Mouse (Mus musculus): Measurements from ENCODE around the gene Taf3. TPM values are rescaled to one million over a fixed set of nuclear protein-coding genes. Genes with fewer than 3 reads are reported as not detected.

The Taf3 gene
- polyA plus RNA-seq, 1 experiment from 2014 or later, result 8.0 TPM

DNA sequence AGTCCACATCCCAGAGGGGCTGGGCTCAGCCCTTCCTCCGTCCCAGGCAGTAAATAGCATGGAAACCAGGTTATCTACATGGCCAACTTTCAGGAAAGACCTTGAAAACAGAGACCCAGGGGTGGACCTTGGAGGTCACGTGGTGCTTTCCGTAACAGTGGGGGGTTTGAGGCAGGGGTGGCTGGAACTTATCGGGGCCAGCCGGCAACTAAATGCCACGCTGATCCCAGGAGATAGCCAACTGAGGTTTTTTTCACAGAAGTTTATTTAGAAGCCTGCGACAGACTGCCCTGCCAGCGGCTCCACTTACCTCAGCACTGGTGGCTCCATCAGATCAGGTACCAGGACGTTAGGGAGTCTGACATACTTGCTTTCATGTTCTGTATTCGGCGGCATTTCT, 142.4 kb downstream of the Taf3 start:
- peak overlapping the region; percentile 36 for H3K4me3 ChIP-seq (replicated peaks)
- no peaks in the 10 kb centered on the region for H3K36me3 ChIP-seq
- no peak overlapping the region for H3K27ac ChIP-seq
- no peak overlapping the region for H3K9ac ChIP-seq
- DNase-seq (peak; percentile 17), ATAC-seq (ENCODE audit: low read depth) (peak; percentile 63)
- peaks cover 9% of the 10 kb centered on the region; the same call in 1 of the 2 replicates for H3K27me3 ChIP-seq
- 2% methylated on average over 11 of the region's 11 CpGs for WGBS (ENCODE audit: insufficient replicate concordance)
- peak overlapping the region; percentile 48 for H3K4me2 ChIP-seq
- H3K9me3 ChIP-seq (replicated peaks), result no peaks in the 10 kb centered on the region
- H3K4me1 ChIP-seq (replicated peaks), result peaks cover 5% of the 10 kb centered on the region

DNA sequence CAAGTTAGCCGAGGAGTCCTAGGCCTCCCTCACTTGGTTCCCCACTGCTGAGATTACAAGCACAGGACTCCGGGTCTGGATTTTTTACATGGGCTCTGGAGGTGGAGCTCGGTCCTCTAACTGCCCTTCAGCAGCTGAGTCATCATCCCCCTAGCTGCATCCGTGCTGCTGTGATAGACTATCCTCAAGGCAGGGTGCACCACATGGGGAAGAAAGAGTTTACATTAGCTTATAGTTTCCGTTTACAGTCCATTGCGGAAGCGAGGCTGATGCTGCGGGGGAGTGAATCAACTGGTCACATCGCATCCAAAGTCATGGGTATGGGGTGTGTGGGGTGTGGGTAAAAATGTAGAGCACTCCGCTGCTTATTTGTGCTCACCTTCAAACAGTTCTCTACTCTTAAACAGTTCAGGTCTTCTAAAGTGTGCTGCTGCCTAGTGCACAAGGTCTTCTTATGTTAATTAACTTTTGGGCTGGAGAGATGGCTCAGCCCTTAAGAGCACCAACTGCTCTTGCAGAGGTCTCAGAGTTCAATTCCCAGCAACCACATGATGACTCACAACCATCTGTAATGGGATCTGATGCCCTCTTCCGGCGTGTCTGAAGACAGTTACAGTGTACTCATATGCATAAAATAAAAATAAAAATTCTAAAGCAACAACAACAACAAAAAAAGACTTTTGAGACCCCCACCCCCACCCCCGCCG, 144.4 kb downstream of the Taf3 start:
- peaks cover 5% of the 10 kb centered on the region for H3K4me1 ChIP-seq (replicated peaks)
- peaks cover 19% of the 10 kb centered on the region for H3K27me3 ChIP-seq
- 40% methylated on average over 14 of the region's 14 CpGs for WGBS (ENCODE audit: insufficient replicate concordance)

DNA sequence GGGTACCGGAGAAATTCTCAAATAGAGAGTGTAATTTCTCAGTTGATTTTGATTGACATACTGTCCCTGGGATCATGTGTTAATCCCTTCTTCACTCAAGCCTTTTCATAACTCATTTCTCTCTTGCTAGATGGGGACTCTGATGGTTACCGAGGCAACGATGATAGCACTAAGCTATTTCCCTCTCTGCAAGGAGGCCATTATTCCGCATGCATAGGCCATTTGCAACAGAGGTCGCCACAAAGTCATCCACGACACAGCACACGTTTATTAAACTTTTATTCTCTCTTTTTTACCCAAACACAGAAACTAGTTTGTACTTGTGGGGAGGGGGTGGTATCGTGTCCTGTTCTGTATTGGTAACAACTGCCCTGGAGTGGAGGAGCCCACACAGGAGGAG, 150.6 kb downstream of the Taf3 start:
- Histone ChIP-seq H3K27me3 (peaks cover 78% of the 10 kb centered on the region), H3K4me1 (replicated peaks) (no peaks in the 10 kb centered on the region; the same call in 1 of the 2 replicates), H3K9me3 (replicated peaks) (no peaks in the 10 kb centered on the region), H3K9ac (no peak overlapping the region), H3K4me2 (no peak overlapping the region), H3K27ac (no peak overlapping the region), H3K4me3 (replicated peaks) (no peak overlapping the region), H3K36me3 (no peaks in the 10 kb centered on the region)
- 19% methylated on average over 8 of the region's 8 CpGs for WGBS (ENCODE audit: insufficient replicate concordance)
- no peak for DNase-seq
- no peak for ATAC-seq (ENCODE audit: low read depth)

More for the DNA sequence above, 144.4 kb downstream of the Taf3 start:
- Histone ChIP-seq H3K9me3 (replicated peaks) (no peaks in the 10 kb centered on the region), H3K9ac (no peak overlapping the region), H3K4me2 (no peak overlapping the region), H3K36me3 (no peaks in the 10 kb centered on the region), H3K4me3 (replicated peaks) (no peak overlapping the region), H3K27ac (no peak overlapping the region)
- ATAC-seq (ENCODE audit: low read depth), result no peak
- no peak for DNase-seq

DNA sequence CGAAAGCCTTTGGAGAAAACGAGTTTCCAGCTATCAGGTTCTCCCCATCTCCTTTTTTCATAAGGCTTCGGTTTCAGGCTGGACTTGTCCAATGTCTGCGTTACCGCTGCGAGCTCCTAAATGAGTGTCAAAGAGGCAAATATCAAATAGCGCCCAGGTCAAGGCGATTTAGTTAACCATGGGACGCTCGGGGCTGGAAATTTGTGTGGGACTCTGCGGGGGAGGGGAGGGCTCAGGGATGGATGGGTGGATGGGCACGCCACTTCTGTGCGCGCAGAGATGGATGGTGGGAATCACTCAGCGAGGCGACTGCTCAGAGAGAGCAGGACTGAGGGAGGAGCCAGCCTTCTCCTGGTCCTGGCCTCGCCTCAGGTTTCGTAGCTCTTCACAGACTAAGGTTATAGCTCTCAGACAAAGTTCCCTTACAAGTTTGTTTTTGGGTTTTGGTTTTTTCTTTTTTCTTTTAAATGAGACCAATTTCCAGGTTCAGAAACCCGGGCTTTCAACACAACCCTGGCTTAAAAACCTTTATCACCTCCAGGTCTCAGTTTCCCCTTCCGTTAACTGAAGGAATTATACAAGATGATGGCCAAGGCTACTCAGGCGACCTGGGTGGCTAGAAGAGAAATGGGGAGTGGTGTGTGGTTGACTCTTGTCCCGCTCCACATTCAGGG, 152.2 kb downstream of the Taf3 start:
- H3K4me2 ChIP-seq, result no peak overlapping the region
- WGBS (ENCODE audit: insufficient replicate concordance), result 3% methylated on average over 22 of the region's 22 CpGs
- H3K4me1 ChIP-seq (replicated peaks), result no peaks in the 10 kb centered on the region; the same call in 1 of the 2 replicates
- H3K9me3 ChIP-seq (replicated peaks), result no peaks in the 10 kb centered on the region
- H3K27ac ChIP-seq, result no peak overlapping the region
- H3K27me3 ChIP-seq, result peaks cover 84% of the 10 kb centered on the region
- DNase-seq (no peak), ATAC-seq (ENCODE audit: low read depth) (no peak)
- H3K9ac ChIP-seq, result no peak overlapping the region
- no peaks in the 10 kb centered on the region for H3K36me3 ChIP-seq
- H3K4me3 ChIP-seq (replicated peaks), result peak overlapping the region; percentile 16; the same call in 1 of the 2 replicates

DNA sequence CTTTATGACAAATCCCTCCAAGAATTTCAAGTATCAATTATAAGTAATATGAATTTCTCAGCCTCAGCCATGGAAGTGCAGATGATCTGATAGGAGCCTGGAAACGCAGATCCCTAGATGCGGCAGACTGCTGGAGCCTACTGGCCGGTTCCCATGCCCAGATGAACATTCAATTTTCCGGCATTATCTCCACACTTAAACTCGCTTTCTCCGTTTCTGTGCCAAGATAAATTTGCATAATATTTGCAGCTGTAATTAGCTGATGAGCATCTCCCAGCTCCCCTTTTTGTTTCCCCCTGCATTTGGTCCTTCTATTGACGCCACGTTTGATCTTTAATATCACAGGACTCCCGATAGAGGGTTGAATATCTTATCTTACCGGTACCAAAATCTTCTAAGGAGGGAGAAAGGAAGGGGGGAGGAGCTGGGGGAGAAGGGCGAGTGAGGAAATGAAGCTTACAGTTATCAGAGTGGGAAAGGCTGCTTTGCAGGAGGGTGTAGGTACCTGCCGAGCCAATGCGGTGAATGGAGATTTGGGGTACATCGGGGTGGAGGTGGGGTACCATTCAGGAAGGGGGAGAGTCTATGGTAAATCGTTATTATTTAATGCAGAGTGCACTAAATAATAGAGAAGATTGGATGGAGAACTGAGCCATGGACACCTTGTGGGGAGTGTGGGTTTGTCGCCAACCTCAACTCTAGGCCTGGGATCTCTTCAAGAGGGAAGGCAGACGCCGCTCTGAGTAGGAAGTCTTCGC, 153.4 kb downstream of the Taf3 start:
- DNase-seq, result no peak
- no peaks in the 10 kb centered on the region for H3K36me3 ChIP-seq
- H3K27me3 ChIP-seq, result peaks cover 96% of the 10 kb centered on the region
- H3K4me2 ChIP-seq, result no peak overlapping the region
- H3K9me3 ChIP-seq (replicated peaks), result no peaks in the 10 kb centered on the region
- H3K4me1 ChIP-seq (replicated peaks), result no peaks in the 10 kb centered on the region; the same call in 1 of the 2 replicates
- WGBS (ENCODE audit: insufficient replicate concordance), result 2% methylated on average over 19 of the region's 19 CpGs
- H3K9ac ChIP-seq, result no peak overlapping the region
- no peak overlapping the region for H3K4me3 ChIP-seq (replicated peaks)
- H3K27ac ChIP-seq, result no peak overlapping the region
- no peak for ATAC-seq (ENCODE audit: low read depth)

DNA sequence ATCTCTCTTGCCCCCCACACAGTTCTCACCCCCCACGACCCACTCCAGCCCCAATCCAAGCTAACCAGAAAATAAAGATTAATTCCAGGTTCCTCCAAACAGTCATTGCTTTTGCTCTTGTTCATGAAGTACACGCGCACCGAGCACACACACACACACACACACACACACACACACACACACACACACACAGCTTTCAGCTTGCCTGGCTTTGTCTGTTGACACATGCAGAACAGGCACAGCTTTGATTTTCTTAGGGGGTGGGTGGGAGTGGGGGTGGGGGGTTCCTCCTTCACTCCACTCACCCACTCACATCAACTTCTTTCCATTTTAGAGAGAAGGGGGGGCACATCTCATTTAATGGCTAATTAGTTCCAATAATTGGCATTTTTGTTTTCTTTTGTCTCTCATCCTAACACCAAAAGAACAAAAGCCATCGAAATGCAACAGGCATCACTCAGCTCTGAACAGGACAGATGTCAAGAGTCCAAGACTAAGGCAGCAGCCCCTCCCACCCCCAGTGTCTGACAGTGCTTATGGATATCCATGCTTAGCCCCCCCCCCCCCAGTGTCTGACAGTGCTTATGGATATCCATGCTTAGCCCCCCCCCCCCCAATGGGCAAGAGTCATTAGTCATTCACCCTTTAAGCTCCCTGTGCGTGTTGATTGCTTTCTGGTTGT, 155.0 kb downstream of the Taf3 start:
- Histone ChIP-seq H3K9ac (no peak overlapping the region), H3K27ac (no peak overlapping the region), H3K4me2 (no peak overlapping the region), H3K4me1 (replicated peaks) (peaks cover 11% of the 10 kb centered on the region; the same call in 1 of the 2 replicates), H3K36me3 (no peaks in the 10 kb centered on the region), H3K9me3 (replicated peaks) (no peaks in the 10 kb centered on the region), H3K27me3 (peaks cover 96% of the 10 kb centered on the region), H3K4me3 (replicated peaks) (no peak overlapping the region)
- DNase-seq (no peak), ATAC-seq (ENCODE audit: low read depth) (no peak)
- WGBS (ENCODE audit: insufficient replicate concordance), result 10% methylated on average over 6 of the region's 6 CpGs

DNA sequence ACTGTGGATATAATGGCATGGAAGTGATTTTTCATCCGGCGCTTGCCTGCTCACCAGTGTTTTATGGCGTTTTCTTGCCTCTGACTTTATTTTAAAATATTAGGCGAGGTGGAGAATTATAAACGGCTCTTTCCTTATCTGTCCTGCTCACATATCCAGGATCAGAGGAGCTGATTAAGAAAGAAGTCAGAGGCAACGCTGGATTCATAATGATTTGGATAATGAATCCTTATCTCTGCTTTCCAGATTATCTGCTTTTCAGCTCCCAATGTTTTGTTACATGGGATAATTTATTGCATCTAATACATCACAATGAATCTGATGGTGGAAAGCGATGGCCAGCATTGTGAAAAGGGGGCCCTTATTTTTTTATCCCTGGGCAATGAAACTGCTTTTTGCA, 155.9 kb downstream of the Taf3 start:
- DNase-seq (no peak), ATAC-seq (ENCODE audit: low read depth) (no peak)
- peaks cover 97% of the 10 kb centered on the region for H3K27me3 ChIP-seq
- no peak overlapping the region for H3K4me3 ChIP-seq (replicated peaks)
- no peak overlapping the region for H3K27ac ChIP-seq
- peaks cover 11% of the 10 kb centered on the region; the same call in 1 of the 2 replicates for H3K4me1 ChIP-seq (replicated peaks)
- H3K9ac ChIP-seq, result no peak overlapping the region
- H3K4me2 ChIP-seq, result no peak overlapping the region
- H3K36me3 ChIP-seq, result no peaks in the 10 kb centered on the region
- no peaks in the 10 kb centered on the region for H3K9me3 ChIP-seq (replicated peaks)
- 11% methylated on average over 7 of the region's 7 CpGs for WGBS (ENCODE audit: insufficient replicate concordance)

DNA sequence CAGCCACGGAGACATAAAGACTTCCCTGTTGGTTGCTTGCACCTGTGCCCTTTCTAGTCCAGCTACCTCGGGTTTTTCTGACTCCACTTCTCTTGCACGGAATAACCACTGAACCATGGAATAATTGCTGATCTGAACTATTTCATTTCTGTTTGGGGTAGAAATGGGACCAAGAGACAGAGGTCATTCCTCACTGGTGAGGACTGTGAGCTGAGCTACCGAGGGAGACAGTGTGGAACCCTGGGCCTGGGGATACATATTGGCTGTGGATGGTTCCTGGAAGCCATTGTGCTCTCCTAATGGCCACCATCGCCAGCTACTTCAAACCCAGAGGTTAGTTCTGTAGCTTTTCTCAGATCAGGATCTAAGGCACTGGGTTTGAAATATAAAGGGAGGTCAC, 157.5 kb downstream of the Taf3 start:
- H3K9ac ChIP-seq, result no peak overlapping the region
- no peaks in the 10 kb centered on the region for H3K36me3 ChIP-seq
- ATAC-seq (ENCODE audit: low read depth), result no peak
- H3K27me3 ChIP-seq, result peaks cover 97% of the 10 kb centered on the region
- DNase-seq, result no peak
- 6% methylated on average over 5 of the region's 5 CpGs for WGBS (ENCODE audit: insufficient replicate concordance)
- peaks cover 11% of the 10 kb centered on the region; the same call in 1 of the 2 replicates for H3K4me1 ChIP-seq (replicated peaks)
- H3K27ac ChIP-seq, result no peak overlapping the region
- no peak overlapping the region for H3K4me3 ChIP-seq (replicated peaks)
- H3K9me3 ChIP-seq (replicated peaks), result no peaks in the 10 kb centered on the region
- no peak overlapping the region for H3K4me2 ChIP-seq

DNA sequence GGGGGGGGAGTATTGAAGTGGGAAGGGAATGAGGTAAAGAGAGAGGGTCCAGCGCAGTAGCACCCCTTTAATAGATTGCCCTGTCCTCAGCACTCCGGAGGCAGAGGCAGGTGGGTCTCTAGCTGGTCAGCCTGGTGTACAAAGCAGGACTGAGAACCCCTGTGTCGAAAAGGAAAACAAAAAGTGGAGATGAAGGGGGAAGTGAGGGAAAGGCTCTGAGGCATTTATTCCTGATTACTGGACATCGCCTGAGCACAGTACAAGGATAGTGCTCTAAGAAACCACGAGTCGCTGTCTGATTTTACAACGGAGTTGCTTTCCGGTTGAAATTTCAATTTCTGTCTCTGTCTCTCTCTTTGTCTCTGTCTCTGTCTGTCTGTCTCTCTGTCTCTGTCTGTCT, 158.1 kb downstream of the Taf3 start:
- 8% methylated on average over 8 of the region's 8 CpGs for WGBS (ENCODE audit: insufficient replicate concordance)
- peaks cover 11% of the 10 kb centered on the region; the same call in 1 of the 2 replicates for H3K4me1 ChIP-seq (replicated peaks)
- H3K36me3 ChIP-seq, result no peaks in the 10 kb centered on the region
- H3K27ac ChIP-seq, result no peak overlapping the region
- H3K27me3 ChIP-seq, result peaks cover 97% of the 10 kb centered on the region
- no peak for DNase-seq
- H3K4me3 ChIP-seq (replicated peaks), result no peak overlapping the region
- no peak overlapping the region for H3K9ac ChIP-seq
- H3K9me3 ChIP-seq (replicated peaks), result no peaks in the 10 kb centered on the region
- H3K4me2 ChIP-seq, result peak overlapping the region; percentile 62; the same call in 1 of the 2 replicates
- ATAC-seq (ENCODE audit: low read depth), result no peak

DNA sequence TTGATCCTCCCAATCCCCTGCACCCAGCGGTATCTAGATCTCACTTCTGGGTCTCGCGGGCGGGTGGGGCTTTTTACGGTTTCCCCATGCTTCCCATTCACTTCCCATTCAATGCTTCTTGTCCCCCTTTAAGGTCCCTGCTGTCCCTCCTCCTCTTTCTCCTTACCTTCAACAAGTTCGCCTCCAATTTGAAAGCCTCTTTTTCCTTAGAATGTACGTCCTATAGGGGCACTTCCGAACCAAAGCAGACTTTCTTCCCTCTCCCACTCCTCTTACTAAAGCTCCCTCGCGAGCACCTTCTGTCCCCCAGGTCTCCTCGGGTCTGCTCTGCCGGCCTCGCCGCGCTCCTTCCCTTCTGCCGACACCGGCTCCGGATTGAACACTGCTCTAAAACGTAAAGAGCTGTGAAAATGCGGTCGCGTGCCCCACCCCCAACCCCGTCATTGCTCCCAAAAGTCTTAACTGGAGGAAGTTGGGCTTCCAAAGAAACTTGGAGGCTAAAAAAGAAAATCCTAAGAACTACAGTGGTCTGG, 158.7 kb downstream of the Taf3 start, which contains the start of gene Gata3:
Gene Gata3, minus strand, starts transcription at position 384 of the 533 bp plus-strand sequence.
- DNase-seq (no peak), ATAC-seq (ENCODE audit: low read depth) (peak; percentile 67)
- Histone ChIP-seq H3K4me2 (peak within 1 kb of the TSS; percentile 62), H3K4me3 (replicated peaks) (peak within 1 kb of the TSS; percentile 40), H3K9me3 (replicated peaks) (no peaks in the 10 kb centered on the region), H3K36me3 (no peaks in the 10 kb centered on the region), H3K9ac (no peak within 1 kb of the TSS), H3K27me3 (peaks cover 97% of the 10 kb centered on the region), H3K4me1 (replicated peaks) (peaks cover 11% of the 10 kb centered on the region; the same call in 1 of the 2 replicates), H3K27ac (no peak within 1 kb of the TSS)
- under 1% methylated on average over 23 of the region's 23 CpGs for WGBS (ENCODE audit: insufficient replicate concordance)
